Mouse (Mus musculus) MEL (cell line): Measurements from ENCODE around the gene Slc12a8. TPM values are rescaled to one million over a fixed set of nuclear protein-coding genes. Genes with fewer than 3 reads are reported as not detected.

Source experiments
- DNase-seq: peaks from one replicate; pipeline ENCODE4 v3.0.0; 2011; ENCODE audit warnings: low read depth, low spot score
- H3K27ac ChIP-seq: 2 replicates; pipeline ENCODE4 v1.5.1; 2012; ENCODE audit warnings: low read depth, mild to moderate bottlenecking, control low read depth, low read length, moderate library complexity; ENCODE audit not compliant: control insufficient read depth
- H3K27me3 ChIP-seq, 2 experiments: fragments of 150-350 bp in 1 of 2; sonication (generic) in 1 of 2; 2 replicates each; pipeline ENCODE4 v1.6.1; 2012; ENCODE audit warnings: low read length in 2 of 2, mild to moderate bottlenecking in 2 of 2, improper control_type of control experiment in 1 of 2, moderate library complexity in 1 of 2; ENCODE audit not compliant: insufficient read depth in 2 of 2, control insufficient read depth in 1 of 2
- H3K36me3 ChIP-seq, 2 experiments: 2 replicates each; pipeline ENCODE4 v1.6.1; 2012 to 2014; ENCODE audit warnings: low read length in 2 of 2, improper control_type of control experiment in 1 of 2, inconsistent platforms in 1 of 2, mild to moderate bottlenecking in 1 of 2; ENCODE audit not compliant: insufficient read depth in 2 of 2, control insufficient read depth in 1 of 2
- H3K4me1 ChIP-seq, 2 experiments: fragments of 150-350 bp in 1 of 2; sonication (generic) in 1 of 2; 2 replicates each; pipeline ENCODE4 v1.6.1; 2012; ENCODE audit warnings: low read length in 2 of 2, improper control_type of control experiment in 1 of 2, mild to moderate bottlenecking in 1 of 2; ENCODE audit not compliant: insufficient read depth in 2 of 2, control insufficient read depth in 1 of 2
- H3K4me3 ChIP-seq, 2 experiments: fragments of 150-350 bp in 1 of 2; sonication (generic) in 1 of 2; 2 replicates each; pipeline ENCODE4 v1.5.1; 2012; ENCODE audit warnings: low read depth in 2 of 2, low read length in 2 of 2, mild to moderate bottlenecking in 2 of 2, moderate library complexity in 2 of 2, control low read depth in 1 of 2, improper control_type of control experiment in 1 of 2; ENCODE audit not compliant: control insufficient read depth in 1 of 2, insufficient read depth in 1 of 2
- H3K79me2 ChIP-seq: 2 replicates; pipeline ENCODE4 v1.6.1; 2012; ENCODE audit warnings: mild to moderate bottlenecking, low read length, moderate library complexity; ENCODE audit not compliant: control insufficient read depth, poor library complexity, insufficient read depth
- H3K9ac ChIP-seq: 2 replicates; pipeline ENCODE4 v1.6.1; 2012; ENCODE audit warnings: low read depth, mild to moderate bottlenecking, control low read depth, low read length, moderate library complexity; ENCODE audit not compliant: control insufficient read depth, poor library complexity, severe bottlenecking
- H3K9me3 ChIP-seq: fragments of 150-350 bp; sonication (generic); replicated peaks from 2 replicates; pipeline ENCODE4 v1.6.1; 2012; ENCODE audit warnings: mild to moderate bottlenecking, low read length, improper control_type of control experiment, moderate library complexity; ENCODE audit not compliant: insufficient read depth
- BHLHE40 ChIP-seq: IDR thresholded peaks from 2 replicates; pipeline ENCODE4 v1.6.1; 2012; ENCODE audit warnings: low read depth, mild to moderate bottlenecking, inconsistent platforms, low read length, improper control_type of control experiment, borderline replicate concordance
- CTCF ChIP-seq, 3 experiments: IDR thresholded peaks in 2 of 3; conservative IDR thresholded peaks in 1 of 3; 2 replicates each; pipeline ENCODE4 v1.5.1; 2011 to 2012; ENCODE audit warnings: low read length in 3 of 3, low read depth in 2 of 3, mild to moderate bottlenecking in 2 of 3, improper control_type of control experiment in 1 of 3, inconsistent platforms in 1 of 3, mixed read lengths in 1 of 3, moderate library complexity in 1 of 3; ENCODE audit not compliant: control insufficient read depth in 1 of 3, insufficient read depth in 1 of 3, poor library complexity in 1 of 3, severe bottlenecking in 1 of 3
- ELF1 ChIP-seq: IDR thresholded peaks from 2 replicates; pipeline ENCODE4 v1.6.1; 2014; ENCODE audit warnings: low read depth, mild to moderate bottlenecking, inconsistent platforms, low read length, improper control_type of control experiment, moderate library complexity
- EP300 ChIP-seq, 2 experiments: IDR thresholded peaks; 2 replicates each; pipeline ENCODE4 v1.6.1; 2011; ENCODE audit warnings: improper control_type of control experiment in 2 of 2, low read length in 2 of 2, low read depth in 1 of 2, mild to moderate bottlenecking in 1 of 2
- GABPA ChIP-seq: IDR thresholded peaks from 2 replicates; pipeline ENCODE4 v1.6.1; 2012; ENCODE audit warnings: low read depth, mild to moderate bottlenecking, inconsistent platforms, low read length, improper control_type of control experiment, moderate library complexity
- HCFC1 ChIP-seq: IDR thresholded peaks from 2 replicates; pipeline ENCODE4 v1.6.1; 2012; ENCODE audit warnings: low read depth, mild to moderate bottlenecking, inconsistent platforms, low read length, improper control_type of control experiment, moderate library complexity
- MAFK ChIP-seq: IDR thresholded peaks from 2 replicates; pipeline ENCODE4 v1.6.1; 2011; ENCODE audit warnings: low read depth, mild to moderate bottlenecking, low read length, improper control_type of control experiment, borderline replicate concordance
- MEF2A ChIP-seq: IDR thresholded peaks from 2 replicates; pipeline ENCODE4 v1.6.1; 2014; ENCODE audit warnings: low read depth, mild to moderate bottlenecking, inconsistent platforms, low read length, improper control_type of control experiment; ENCODE audit not compliant: poor library complexity, insufficient replicate concordance, severe bottlenecking; ENCODE audit errors: extremely low read depth
- MXI1 ChIP-seq: IDR thresholded peaks from 2 replicates; pipeline ENCODE4 v1.6.1; 2011; ENCODE audit warnings: mild to moderate bottlenecking, low read depth, low read length, improper control_type of control experiment
- MYB ChIP-seq: IDR thresholded peaks from 2 replicates; pipeline ENCODE4 v1.6.1; 2011; ENCODE audit warnings: mild to moderate bottlenecking, low read depth, low read length, improper control_type of control experiment
- MYC ChIP-seq: IDR thresholded peaks from 2 replicates; pipeline ENCODE4 v1.6.1; 2011; ENCODE audit warnings: low read depth, mild to moderate bottlenecking, low read length, improper control_type of control experiment, moderate library complexity
- POLR2AphosphoS2 ChIP-seq: IDR thresholded peaks from 2 replicates; pipeline ENCODE4 v1.6.1; 2011; ENCODE audit warnings: low read length, improper control_type of control experiment
- RAD21 ChIP-seq: IDR thresholded peaks from 2 replicates; pipeline ENCODE4 v1.6.1; 2011; ENCODE audit warnings: mild to moderate bottlenecking, low read depth, low read length, improper control_type of control experiment
- TAL1 ChIP-seq: IDR thresholded peaks from 2 replicates; pipeline ENCODE4 v1.6.1; 2012; ENCODE audit warnings: mild to moderate bottlenecking, inconsistent platforms, low read length, moderate library complexity, mixed read lengths
- TCF12 ChIP-seq: IDR thresholded peaks from 2 replicates; pipeline ENCODE4 v1.6.1; 2014; ENCODE audit warnings: low read depth, mild to moderate bottlenecking, inconsistent platforms, low read length, improper control_type of control experiment, moderate library complexity
- UBTF ChIP-seq: IDR thresholded peaks from 2 replicates; pipeline ENCODE4 v1.6.1; 2012; ENCODE audit warnings: low read depth, mild to moderate bottlenecking, inconsistent platforms, low read length, improper control_type of control experiment, moderate library complexity, borderline replicate concordance; ENCODE audit not compliant: insufficient read depth
- USF2 ChIP-seq, 2 experiments: IDR thresholded peaks; 2 replicates each; pipeline ENCODE4 v1.6.1; 2011 to 2012; ENCODE audit warnings: improper control_type of control experiment in 2 of 2, low read length in 2 of 2, borderline replicate concordance in 1 of 2, inconsistent platforms in 1 of 2, low read depth in 1 of 2, mild to moderate bottlenecking in 1 of 2; ENCODE audit not compliant: insufficient read depth in 1 of 2
- ZC3H11A ChIP-seq: IDR thresholded peaks from 2 replicates; pipeline ENCODE4 v1.6.1; 2012; ENCODE audit warnings: low read depth, mild to moderate bottlenecking, inconsistent platforms, low read length, improper control_type of control experiment
- ZMIZ1 ChIP-seq: IDR thresholded peaks from 2 replicates; pipeline ENCODE4 v1.6.1; 2012; ENCODE audit warnings: low read depth, mild to moderate bottlenecking, inconsistent platforms, low read length, improper control_type of control experiment, moderate library complexity
- ZNF384 ChIP-seq: IDR thresholded peaks from 2 replicates; pipeline ENCODE4 v1.6.1; 2012; ENCODE audit warnings: low read depth, mild to moderate bottlenecking, inconsistent platforms, low read length, improper control_type of control experiment
- polyA plus RNA-seq, 2 experiments: library from polyadenylated mRNA; stranded (reverse) in 1 of 2; unstranded in 1 of 2; fragments of >175 nt in 1 of 2; fragments of >200 nt in 1 of 2; gene quantifications; 2 replicates each; pipeline versions ENCODE4 v1.2.1 to v1.2.4; 2012; ENCODE audit warnings: low replicate concordance in 2 of 2, low read depth in 1 of 2; ENCODE audit not compliant: insufficient read length in 2 of 2, insufficient read depth in 1 of 2, missing spikeins in 1 of 2
- total RNA-seq: library from RNA; depleted of rRNA; stranded (reverse); fragments of 300-350 nt; gene quantifications from 2 replicates; pipeline ENCODE4 v1.2.3, GENCODE M21; 2012

Gene Slc12a8
- total and polyA plus RNA-seq, 3 experiments = 0.29 TPM; not detected in 2

DNA sequence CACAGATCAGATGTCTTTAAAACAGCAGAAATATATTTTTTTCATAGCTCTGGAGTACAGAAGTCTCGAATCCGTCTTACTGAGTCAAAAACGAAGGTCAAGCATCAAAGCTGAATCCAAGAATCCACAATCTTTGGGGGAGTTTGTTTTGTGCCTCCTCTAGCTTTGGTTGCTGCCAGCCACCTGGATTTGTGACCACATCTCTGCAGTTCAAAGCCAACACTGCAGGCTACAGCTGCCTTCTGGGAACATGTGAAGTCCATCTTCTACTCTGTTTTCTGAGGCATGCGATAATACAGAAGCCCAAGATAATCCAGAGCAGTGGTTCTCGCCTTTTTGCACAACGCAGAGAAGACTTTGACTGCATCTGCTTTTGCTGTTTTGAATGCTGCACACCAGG lies 149.1 kb downstream of the Slc12a8 start:
- Histone ChIP-seq H3K36me3 (peaks cover 0 to 10% of the 10 kb centered on the region in 2 experiments; a peak in 2 of 4 replicates), H3K9me3 (no peaks in the 10 kb centered on the region), H3K4me1 (peaks cover 0 to 11% of the 10 kb centered on the region in 2 experiments), H3K9ac (no peak overlapping the region), H3K27ac (no peak overlapping the region), H3K79me2 (no peaks in the 10 kb centered on the region), H3K27me3 (peaks cover 0 to 3% of the 10 kb centered on the region in 2 experiments; a peak in 2 of 4 replicates), H3K4me3 (no peak overlapping the region)
- DNase-seq = no peak
- TF ChIP-seq BHLHE40 = no peak
- no peak for TF ChIP-seq MXI1
- no peak for TF ChIP-seq UBTF
- no peak for TF ChIP-seq MYB
- TF ChIP-seq HCFC1 = no peak
- TF ChIP-seq MAFK = no peak
- TF ChIP-seq MEF2A = no peak
- TF ChIP-seq USF2 (IDR thresholded peaks at IDR 0.05; ENCODE audit: borderline replicate concordance in 1 of 2, insufficient read depth in 1 of 2, low read depth in 1 of 2, low read length in 2 of 2) = no peak
- no peak for TF ChIP-seq ELF1
- TF ChIP-seq ZNF384 = no peak
- TF ChIP-seq TCF12 = no peak
- TF ChIP-seq MYC = no peak
- no peak for TF ChIP-seq CTCF (IDR thresholded peaks at IDR 0.05 in 2 of 3, conservative IDR thresholded peaks at IDR 0.05 in 1 of 3; ENCODE audit: control insufficient read depth in 1 of 3, insufficient read depth in 1 of 3, low read depth in 2 of 3, low read length in 3 of 3, poor library complexity in 1 of 3, severe bottlenecking in 1 of 3)
- TF ChIP-seq POLR2AphosphoS2 = no peak
- TF ChIP-seq TAL1 = no peak

DNA sequence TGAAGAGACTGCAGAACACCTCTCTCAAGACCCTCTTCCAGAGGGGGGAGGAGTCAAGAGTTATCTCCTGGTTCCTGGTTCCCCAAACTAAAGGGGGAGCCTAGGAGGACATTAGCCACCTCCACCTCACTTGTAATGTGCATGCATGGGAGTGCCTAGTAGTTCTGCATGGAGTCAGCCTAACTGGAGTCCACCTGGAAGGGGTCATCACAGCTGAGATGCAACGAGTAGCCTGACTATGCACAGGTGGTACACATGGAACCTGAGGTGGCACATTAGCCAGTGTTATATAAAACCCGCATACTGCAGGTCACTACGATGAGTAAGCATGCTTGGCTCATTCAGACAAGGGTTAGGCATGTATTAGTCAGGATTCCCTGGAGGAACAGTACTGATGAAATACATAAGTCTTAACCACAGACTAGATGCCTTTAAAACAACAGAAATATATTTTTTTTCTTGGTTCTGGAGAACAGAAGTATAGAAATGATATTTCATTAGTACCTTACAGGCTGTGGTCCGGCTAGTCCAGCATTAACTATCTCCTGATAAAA lies 149.9 kb downstream of the Slc12a8 start:
- no peak for DNase-seq
- no peaks in the 10 kb centered on the region for H3K79me2 ChIP-seq
- no peaks in the 10 kb centered on the region for H3K9me3 ChIP-seq
- peaks cover 0 to 10% of the 10 kb centered on the region in 2 experiments; a peak in 2 of 4 replicates for H3K36me3 ChIP-seq
- H3K27me3 ChIP-seq = no peaks in the 10 kb centered on the region; a peak in 1 of 4 replicates
- H3K4me3 ChIP-seq = no peak overlapping the region
- H3K27ac ChIP-seq = no peak overlapping the region
- no peak overlapping the region for H3K9ac ChIP-seq
- TF ChIP-seq ZMIZ1 (no peak), MAFK (no peak), ZC3H11A (no peak), RAD21 (no peak), TAL1 (no peak), EP300 (IDR thresholded peaks at IDR 0.05; ENCODE audit: low read depth in 1 of 2, low read length in 2 of 2) (no peak), GABPA (no peak), MXI1 (no peak)
- H3K4me1 ChIP-seq = peaks cover 0 to 11% of the 10 kb centered on the region in 2 experiments
